Mouse (Mus musculus) hindbrain, embryonic 11.5 days (tissue): ENCODE measurements around the gene Dyrk2. TPM values are rescaled to one million over a fixed set of nuclear protein-coding genes. Genes with fewer than 3 reads are reported as not detected.

Experiments used
- ATAC-seq: fragments of 200-750 bp; cut with Nextera tagmentation; 2 replicates; pipeline ENCODE4 v1.8.0; 2017; ENCODE audit warnings: mild to moderate bottlenecking, moderate TSS enrichment, moderate library complexity; ENCODE audit not compliant: low FRiP score
- DNase-seq: peaks from one replicate; pipeline ENCODE4 v3.0.0-alpha.2; 2015; ENCODE audit warnings: low spot score
- H3K27ac ChIP-seq: fragments of 300-500 bp; sonication (generic); 2 replicates; pipeline ENCODE4 v1.5.1; 2014; ENCODE audit warnings: mild to moderate bottlenecking, low read depth, low read length
- H3K27me3 ChIP-seq: fragments of 300-500 bp; sonication (generic); 2 replicates; pipeline ENCODE4 v1.6.1; 2014; ENCODE audit warnings: mild to moderate bottlenecking, low read length, moderate library complexity, mixed read lengths; ENCODE audit not compliant: control insufficient read depth, insufficient read depth
- H3K36me3 ChIP-seq: fragments of 300-500 bp; sonication (generic); 2 replicates; pipeline ENCODE4 v1.6.1; 2014; ENCODE audit warnings: mild to moderate bottlenecking, low read length, moderate library complexity, mixed read lengths; ENCODE audit not compliant: control insufficient read depth, insufficient read depth
- H3K4me1 ChIP-seq: fragments of 300-500 bp; sonication (generic); replicated peaks from 2 replicates; pipeline ENCODE4 v1.6.1; 2014; ENCODE audit warnings: low read length, mixed read lengths; ENCODE audit not compliant: control insufficient read depth, insufficient read depth
- H3K4me2 ChIP-seq: fragments of 300-500 bp; sonication (generic); replicated peaks from 2 replicates; pipeline ENCODE4 v1.6.1; 2014; ENCODE audit warnings: mild to moderate bottlenecking, low read depth, low read length
- H3K4me3 ChIP-seq: fragments of 300-500 bp; sonication (generic); 2 replicates; pipeline ENCODE4 v1.5.1; 2014; ENCODE audit warnings: low read depth, low read length
- H3K9ac ChIP-seq: fragments of 300-500 bp; sonication (generic); 2 replicates; pipeline ENCODE4 v1.6.1; 2014; ENCODE audit warnings: low read depth, low read length
- H3K9me3 ChIP-seq: fragments of 300-500 bp; sonication (generic); 2 replicates; pipeline ENCODE4 v1.6.1; 2016; ENCODE audit warnings: low read length; ENCODE audit not compliant: control insufficient read depth
- WGBS: fragments of 180-500 bp; shearing (Covaris S2); extraction: QIAGEN DNeasy Blood & Tissue Kit; methylation state at CpG from one replicate; pipeline ENCODE4 v1.1.7; 2014; 5-methylcytosine and 5-hydroxymethylcytosine counted together
- polyA plus RNA-seq: library from polyadenylated mRNA; unstranded; fragments of >200 nt; fragmentation: Nextera tagmentation; extraction: Ambion mirVana; gene quantifications from 2 replicates; pipeline ENCODE4 v1.2.1, GENCODE M21; 2014

Dyrk2 gene
- polyA plus RNA-seq, 1 experiment from 2014 or later, result 14.3 TPM

DNA sequence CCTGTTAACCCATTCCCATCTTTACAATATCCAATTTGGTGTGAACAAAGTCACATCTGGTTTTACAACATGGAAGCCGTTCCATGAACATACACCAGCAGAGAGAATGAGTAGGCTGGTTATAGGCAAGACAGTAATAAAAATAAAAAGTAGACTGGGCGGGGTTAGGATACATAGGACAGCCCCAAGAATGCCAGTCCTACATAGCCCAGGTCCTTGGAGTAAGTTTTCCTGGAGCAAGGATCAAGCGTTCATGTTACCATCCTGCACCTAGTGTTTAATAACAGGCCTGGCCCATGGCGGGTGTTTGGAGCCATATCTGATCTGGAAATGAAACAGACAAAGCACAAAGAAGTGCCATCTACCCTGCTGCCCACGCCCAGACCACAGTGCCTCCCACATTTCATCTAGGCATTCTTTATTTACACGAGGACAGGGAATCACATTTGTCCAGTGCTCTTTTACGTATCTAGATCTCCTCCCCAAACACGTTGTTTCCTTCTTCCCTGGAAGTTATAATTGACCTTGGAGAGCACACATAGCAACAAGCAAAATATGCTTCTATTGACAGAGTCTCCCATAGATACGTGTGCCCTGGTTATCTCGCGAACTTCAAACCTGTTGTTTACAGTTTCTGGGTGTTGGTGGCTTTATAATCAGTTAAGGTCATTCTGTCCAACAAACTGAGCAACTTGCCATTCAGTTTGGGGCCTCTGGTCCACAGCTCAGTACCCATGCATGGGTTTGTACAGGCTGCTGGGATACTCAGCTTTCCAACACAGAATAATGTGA lies 8.6 kb downstream of the Dyrk2 start:
- WGBS, result 95% methylated on average over 11 of the region's 11 CpGs
- Histone ChIP-seq H3K36me3 (peaks cover 35% of the 10 kb centered on the region), H3K9me3 (no peaks in the 10 kb centered on the region), H3K4me3 (no peak overlapping the region), H3K4me1 (peaks cover 3% of the 10 kb centered on the region; the same call in 1 of the 2 replicates), H3K4me2 (no peak overlapping the region), H3K27ac (no peak overlapping the region), H3K9ac (no peak overlapping the region), H3K27me3 (no peaks in the 10 kb centered on the region)
- ATAC-seq (no peak), DNase-seq (no peak)

DNA sequence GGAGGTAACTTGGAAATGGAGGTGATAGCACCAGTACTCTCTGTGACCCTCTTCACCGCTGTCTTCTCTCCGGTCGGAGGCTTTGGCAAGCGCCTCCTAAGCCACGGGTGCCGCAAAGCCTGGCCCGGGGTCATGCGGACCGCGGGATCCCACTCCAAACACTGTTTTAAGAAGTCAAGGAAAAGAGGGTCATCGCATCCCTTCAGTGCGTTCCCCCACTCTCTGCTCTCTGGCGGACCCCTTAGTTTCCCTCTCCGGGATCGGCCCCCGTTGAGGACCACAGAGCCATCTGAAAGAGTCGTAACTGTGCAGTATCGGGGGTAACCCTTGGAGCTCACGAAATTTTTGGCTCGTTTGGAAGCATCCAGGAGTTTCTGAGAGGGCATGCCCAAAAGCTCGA lies 10.4 kb downstream of the Dyrk2 start:
- H3K9me3 ChIP-seq, result no peaks in the 10 kb centered on the region
- no peaks in the 10 kb centered on the region for H3K4me1 ChIP-seq
- no peak for DNase-seq
- no peak overlapping the region for H3K27ac ChIP-seq
- H3K4me3 ChIP-seq, result no peak overlapping the region
- 95% methylated on average over 21 of the region's 21 CpGs for WGBS
- no peak for ATAC-seq
- H3K36me3 ChIP-seq, result peaks cover 35% of the 10 kb centered on the region
- no peaks in the 10 kb centered on the region for H3K27me3 ChIP-seq
- no peak overlapping the region for H3K4me2 ChIP-seq
- H3K9ac ChIP-seq, result no peak overlapping the region

DNA sequence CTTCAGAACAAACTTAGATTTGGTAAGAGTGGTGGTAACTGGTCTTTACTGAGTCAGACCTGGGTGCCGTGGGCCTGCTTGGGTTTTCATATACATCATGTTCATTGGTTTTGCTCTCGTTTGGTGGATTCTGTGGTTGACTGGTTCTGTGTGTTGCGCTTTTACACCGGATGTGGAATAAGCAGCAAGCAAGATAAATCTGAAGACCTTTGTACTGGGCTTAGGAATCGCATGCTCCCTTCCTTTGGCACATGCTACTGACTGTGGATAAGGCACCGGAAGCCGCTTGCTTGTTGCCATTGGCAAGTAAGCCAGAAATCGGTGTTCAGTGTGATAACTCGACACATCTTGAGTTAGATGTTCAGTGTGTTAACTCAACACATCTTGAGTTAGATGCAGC lies 15.4 kb downstream of the Dyrk2 start:
- WGBS, result 94% methylated on average over 9 of the region's 9 CpGs
- Histone ChIP-seq H3K4me1 (no peaks in the 10 kb centered on the region), H3K9ac (no peak overlapping the region), H3K4me3 (no peak overlapping the region), H3K27ac (no peak overlapping the region), H3K36me3 (peaks cover 7% of the 10 kb centered on the region), H3K4me2 (no peak overlapping the region), H3K9me3 (no peaks in the 10 kb centered on the region), H3K27me3 (no peaks in the 10 kb centered on the region)
- no peak for DNase-seq
- no peak for ATAC-seq

DNA sequence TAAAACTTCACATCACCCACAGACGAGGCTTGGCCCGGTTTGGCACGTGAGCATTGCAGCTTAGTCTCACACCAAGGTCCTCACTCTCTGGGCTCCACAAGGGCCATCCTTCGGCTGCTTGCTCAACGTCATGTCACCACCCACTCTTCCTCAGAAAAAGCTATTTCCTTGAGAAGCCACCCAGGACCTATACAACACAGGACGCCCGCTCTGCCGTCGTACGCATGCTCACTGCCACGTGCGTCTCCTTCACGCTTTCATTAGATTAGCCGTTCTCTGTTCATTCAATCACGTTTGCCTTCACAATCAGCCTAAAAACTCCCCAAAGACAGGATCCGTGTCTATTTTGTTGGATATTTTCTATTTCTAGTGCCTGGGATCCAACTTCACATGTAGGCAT lies 17.5 kb downstream of the Dyrk2 start:
- Histone ChIP-seq H3K4me1 (no peaks in the 10 kb centered on the region), H3K36me3 (no peaks in the 10 kb centered on the region), H3K9ac (no peak overlapping the region), H3K4me3 (no peak overlapping the region), H3K27me3 (no peaks in the 10 kb centered on the region), H3K4me2 (no peak overlapping the region), H3K9me3 (no peaks in the 10 kb centered on the region), H3K27ac (no peak overlapping the region)
- DNase-seq (no peak), ATAC-seq (no peak)
- 85% methylated on average over 16 of the region's 16 CpGs for WGBS

DNA sequence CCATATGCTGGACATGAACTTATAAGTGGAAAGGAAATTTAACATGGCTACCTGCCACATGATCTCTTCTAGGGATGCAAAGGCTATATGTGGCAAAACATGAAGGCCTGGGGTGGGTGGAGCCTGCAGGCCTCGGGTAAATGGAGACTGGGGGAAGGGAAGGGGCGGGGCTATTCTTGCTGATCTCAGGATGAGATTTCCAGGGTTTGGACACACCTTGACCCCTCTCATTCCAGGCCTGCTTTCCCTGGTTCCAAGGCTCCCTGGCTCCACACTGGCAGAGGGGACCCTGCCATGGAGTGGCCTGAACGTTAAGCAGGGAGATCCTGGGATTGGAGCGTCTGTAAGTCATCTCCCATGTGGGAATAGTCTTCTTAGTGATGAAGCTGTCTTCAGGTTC lies 21.5 kb downstream of the Dyrk2 start:
- 80% methylated on average over 4 of the region's 4 CpGs for WGBS
- DNase-seq (no peak), ATAC-seq (no peak)
- Histone ChIP-seq H3K27ac (no peak overlapping the region), H3K4me2 (no peak overlapping the region), H3K9ac (no peak overlapping the region), H3K27me3 (no peaks in the 10 kb centered on the region), H3K4me1 (no peaks in the 10 kb centered on the region; the same call in 1 of the 2 replicates), H3K4me3 (no peak overlapping the region), H3K36me3 (no peaks in the 10 kb centered on the region), H3K9me3 (no peaks in the 10 kb centered on the region)

DNA sequence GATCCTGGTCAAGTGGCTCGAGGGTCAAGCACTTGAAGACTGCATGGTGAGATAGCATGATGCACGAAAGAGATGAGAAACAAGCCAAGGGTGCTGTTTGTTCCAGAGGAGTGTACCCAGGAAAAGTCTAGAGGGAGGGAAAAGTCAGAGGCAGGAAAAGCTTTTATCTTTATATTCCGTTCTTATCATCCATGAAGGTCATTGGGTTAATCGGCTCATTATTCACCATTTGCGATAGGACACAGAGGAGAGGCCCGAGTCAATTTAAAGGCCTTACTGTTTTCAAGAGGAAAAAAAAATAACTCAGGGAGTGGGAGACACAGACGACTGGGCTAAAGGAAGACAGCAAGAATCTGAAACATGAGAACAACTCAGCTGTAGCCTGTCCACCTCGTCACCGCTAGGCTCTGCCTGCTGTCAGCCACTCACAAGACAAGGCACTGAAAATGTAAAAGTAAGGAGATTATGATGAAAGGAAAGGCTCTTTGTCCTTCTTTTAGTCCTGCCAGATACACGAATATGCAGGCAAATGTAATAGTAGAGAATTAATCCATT lies 22.9 kb downstream of the Dyrk2 start:
- Histone ChIP-seq H3K9ac (no peak overlapping the region), H3K9me3 (no peaks in the 10 kb centered on the region), H3K36me3 (no peaks in the 10 kb centered on the region), H3K27ac (no peak overlapping the region), H3K4me3 (no peak overlapping the region), H3K4me1 (no peaks in the 10 kb centered on the region; the same call in 1 of the 2 replicates), H3K27me3 (no peaks in the 10 kb centered on the region), H3K4me2 (no peak overlapping the region)
- DNase-seq (no peak), ATAC-seq (no peak)
- 49% methylated on average over 10 of the region's 10 CpGs for WGBS

DNA sequence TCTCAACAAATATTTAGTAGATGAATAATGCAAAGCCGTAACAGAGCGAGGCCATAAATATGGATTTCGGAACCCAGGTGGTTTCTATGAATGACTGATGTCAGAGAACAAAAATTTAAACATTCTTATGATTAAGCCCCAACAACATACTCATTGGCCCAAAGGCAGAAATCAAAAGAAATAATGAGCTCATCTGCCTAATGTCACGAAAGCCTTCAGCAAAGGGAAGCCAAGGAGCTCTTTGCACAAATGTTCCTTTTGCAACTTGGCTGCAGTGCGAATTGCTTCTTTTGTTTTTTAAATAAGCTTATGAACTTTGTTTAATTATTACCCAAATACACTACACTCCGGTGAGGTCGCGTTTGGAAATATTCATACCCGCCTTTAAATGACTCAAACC lies 29.4 kb downstream of the Dyrk2 start:
- Histone ChIP-seq H3K4me1 (no peaks in the 10 kb centered on the region), H3K4me3 (no peak overlapping the region), H3K4me2 (no peak overlapping the region), H3K27ac (no peak overlapping the region), H3K9ac (no peak overlapping the region), H3K9me3 (no peaks in the 10 kb centered on the region), H3K27me3 (no peaks in the 10 kb centered on the region), H3K36me3 (no peaks in the 10 kb centered on the region)
- DNase-seq (no peak), ATAC-seq (no peak)
- WGBS, result 95% methylated on average over 9 of the region's 9 CpGs

DNA sequence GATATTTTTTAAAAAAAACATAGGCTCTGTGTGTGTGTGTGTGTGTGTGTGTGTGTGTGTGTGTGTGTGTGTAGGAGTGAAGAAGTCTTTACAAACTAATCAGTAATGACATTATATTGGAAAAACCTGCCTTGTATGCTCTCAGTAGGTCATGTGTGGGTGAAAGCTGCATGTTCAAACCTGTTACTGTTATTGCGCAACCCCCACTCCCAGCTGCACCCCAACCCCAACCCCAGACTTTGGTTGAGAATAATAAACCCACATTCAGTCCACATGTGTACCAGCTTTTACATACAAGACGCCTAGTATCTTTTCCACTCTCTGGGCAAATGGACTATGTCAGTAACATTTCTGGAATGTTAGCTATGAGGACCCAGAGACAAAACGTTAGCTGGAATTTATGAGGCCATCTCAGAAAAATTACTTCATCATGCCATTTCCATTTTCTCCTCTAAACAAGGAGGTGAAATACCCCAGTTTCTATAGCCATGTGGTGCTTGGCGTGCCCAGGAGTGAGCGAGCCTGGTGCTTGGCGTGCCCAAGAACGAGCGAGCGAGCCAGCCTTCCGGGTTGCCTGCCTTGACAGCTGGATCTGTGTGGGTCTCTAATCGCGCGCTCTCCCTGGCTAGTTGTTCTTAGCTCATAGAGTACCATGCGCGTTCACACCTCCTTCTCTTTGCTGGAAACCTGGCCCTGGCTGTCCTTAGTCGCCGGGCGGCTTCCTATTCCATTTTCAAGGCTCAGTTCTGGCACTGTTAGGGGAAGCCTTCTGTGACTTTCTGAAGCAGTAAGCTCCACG lies 30.5 kb downstream of the Dyrk2 start:
- Histone ChIP-seq H3K4me2 (no peak overlapping the region), H3K36me3 (no peaks in the 10 kb centered on the region), H3K4me3 (no peak overlapping the region), H3K9ac (no peak overlapping the region), H3K27ac (no peak overlapping the region), H3K9me3 (no peaks in the 10 kb centered on the region), H3K4me1 (no peaks in the 10 kb centered on the region), H3K27me3 (no peaks in the 10 kb centered on the region)
- no peak for ATAC-seq
- WGBS, result 89% methylated on average over 19 of the region's 19 CpGs
- no peak for DNase-seq
